Mouse (Mus musculus) G1E (cell line): Measurements from ENCODE around the gene Asah2.

ENCODE experiments used
- CTCF ChIP-seq: IDR thresholded peaks from 2 replicates; pipeline ENCODE4 v1.5.1; 2012; ENCODE audit warnings: low read depth, low read length, inconsistent platforms, mixed read lengths
- GATA1 ChIP-seq: IDR thresholded peaks from 2 replicates; pipeline ENCODE4 v1.6.1; 2012; ENCODE audit warnings: borderline replicate concordance, low read length, inconsistent platforms, mixed read lengths
- TAL1 ChIP-seq: conservative IDR thresholded peaks from 2 replicates; pipeline ENCODE4 v1.6.1; 2012; ENCODE audit warnings: low read depth, low read length, inconsistent platforms, mixed read lengths

DNA sequence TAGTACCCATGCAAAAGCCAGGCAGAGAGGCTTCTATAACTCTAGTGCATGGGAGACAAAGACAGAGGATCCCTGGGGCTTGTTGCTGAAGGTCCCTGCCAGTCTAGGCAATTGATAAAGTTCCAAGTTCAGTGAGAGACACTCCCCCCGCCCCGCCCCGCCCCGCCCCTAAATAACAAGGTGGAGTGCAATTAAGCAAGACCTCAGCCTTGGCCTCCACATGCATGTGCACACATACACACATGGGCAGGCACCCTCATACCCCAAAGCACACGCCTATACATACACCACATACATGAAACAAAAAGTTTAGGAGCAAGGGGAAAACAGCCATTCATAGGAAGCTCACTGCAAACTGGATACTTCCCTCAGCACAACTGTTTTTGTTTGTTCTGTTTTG lies 90.0 kb downstream of the Asah2 start:
- TF ChIP-seq GATA1: no peak
- TF ChIP-seq CTCF: no peak
- TF ChIP-seq TAL1: no peak
